Mouse (Mus musculus) C2C12 (cell line): ENCODE data around the gene Ncam1.

Experiments used
- CEBPB ChIP-seq: IDR thresholded peaks from one replicate; pipeline ENCODE4 v1.6.1; 2011; ENCODE audit warnings: low read depth, mild to moderate bottlenecking, control low read depth, moderate library complexity
- CTCF ChIP-seq: IDR thresholded peaks from one replicate; pipeline ENCODE4 v1.5.1; 2011; ENCODE audit not compliant: control insufficient read depth, insufficient read depth, insufficient read length
- USF1 ChIP-seq: IDR thresholded peaks from one replicate; pipeline ENCODE4 v1.6.1; 2011; ENCODE audit warnings: low read depth, mild to moderate bottlenecking, control low read depth, moderate library complexity

- TF ChIP-seq CEBPB (no peak), USF1 (no peak), CTCF (peak; percentile 6)
These were observed 313.4 kb downstream of the Ncam1 start for GRCm38 (mm10) chr9:49485250-49485891.
